Mouse (Mus musculus) bone marrow, adult 2 months (tissue): ENCODE measurements around the gene Slc6a6. TPM values are rescaled to one million over a fixed set of nuclear protein-coding genes. Genes with fewer than 3 reads are reported as not detected.
A peak's percentile ranks its signal among the peaks of the same experiment; 100 is the strongest.

Experiments used
- H3K27ac ChIP-seq: fragments of 200-500 bp; 2 replicates; pipeline ENCODE4 v1.5.1; 2012; ENCODE audit warnings: low read depth, mild to moderate bottlenecking, control low read depth, inconsistent platforms, low read length; ENCODE audit not compliant: control insufficient read depth, poor library complexity, insufficient read depth
- H3K4me1 ChIP-seq: fragments of 200-500 bp; 2 replicates; pipeline ENCODE4 v1.6.1; 2011; ENCODE audit warnings: low read length; ENCODE audit not compliant: control insufficient read depth, insufficient read depth
- H3K4me3 ChIP-seq: fragments of 200-500 bp; replicated peaks from 2 replicates; pipeline ENCODE3; 2011; ENCODE audit warnings: mild to moderate bottlenecking, low read depth, low read length, control low read depth; ENCODE audit not compliant: control insufficient read depth
- CTCF ChIP-seq: fragments of 200-500 bp; IDR thresholded peaks from 2 replicates; pipeline ENCODE4 v1.5.1; 2011; ENCODE audit warnings: low read length, control low read depth; ENCODE audit not compliant: control insufficient read depth, insufficient read depth
- POLR2A ChIP-seq: fragments of 200-500 bp; IDR thresholded peaks from 2 replicates; pipeline ENCODE4 v1.6.1; 2011; ENCODE audit warnings: low read depth, mild to moderate bottlenecking, control low read depth, low read length, borderline replicate concordance; ENCODE audit not compliant: control insufficient read depth
- WGBS: fragments of 180-500 bp; shearing (Covaris S2); methylation state at CpG from one replicate; pipeline ENCODE4 v1.1.7; 2018; 5-methylcytosine and 5-hydroxymethylcytosine counted together
- polyA plus RNA-seq: library from polyadenylated mRNA; stranded (reverse); fragments of >200 nt; gene quantifications from 2 replicates; pipeline ENCODE4 v1.2.4, GENCODE M21; 2011; ENCODE audit warnings: low replicate concordance; ENCODE audit not compliant: missing spikeins, insufficient read depth, insufficient read length

Slc6a6 gene
- polyA plus RNA-seq, 1 experiment: 36.3 TPM

DNA sequence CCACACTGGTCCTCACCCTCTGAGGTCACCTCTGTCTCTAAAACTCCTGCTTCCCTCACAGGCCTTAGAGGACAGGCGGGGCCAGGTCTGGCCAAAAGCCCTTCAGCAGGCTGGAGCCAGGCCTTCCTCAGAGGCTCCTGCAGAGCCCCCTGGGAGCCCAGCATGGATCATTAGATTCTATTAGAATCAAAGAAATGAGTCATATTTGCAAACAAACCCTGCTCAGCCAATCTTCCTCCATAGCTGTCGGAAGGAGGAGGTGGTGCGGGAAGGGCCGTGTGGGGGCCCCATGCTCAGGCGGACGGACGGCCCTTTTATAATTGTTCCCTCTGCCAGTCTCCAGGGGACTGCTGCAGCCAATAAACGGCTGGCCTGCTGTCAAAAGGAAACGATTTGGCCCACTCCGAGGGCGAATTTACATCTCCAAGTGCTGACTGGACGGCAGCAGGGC, 45.8 kb downstream of the Slc6a6 start:
- Histone ChIP-seq H3K4me1 (no peaks in the 10 kb centered on the region), H3K4me3 (no peak overlapping the region), H3K27ac (no peak overlapping the region)
- TF ChIP-seq CTCF: no peak
- no peak for TF ChIP-seq POLR2A
- 88% methylated on average over 12 of the region's 12 CpGs for WGBS

- TF ChIP-seq POLR2A (no peak), CTCF (no peak)
- Histone ChIP-seq H3K4me3 (no peak overlapping the region), H3K4me1 (no peaks in the 10 kb centered on the region), H3K27ac (no peak overlapping the region)
- WGBS: 92% methylated on average over 11 of the region's 11 CpGs
Observed at GRCm38 (mm10) chr6:91732138-91732537, 48.3 kb downstream of the Slc6a6 start.

DNA sequence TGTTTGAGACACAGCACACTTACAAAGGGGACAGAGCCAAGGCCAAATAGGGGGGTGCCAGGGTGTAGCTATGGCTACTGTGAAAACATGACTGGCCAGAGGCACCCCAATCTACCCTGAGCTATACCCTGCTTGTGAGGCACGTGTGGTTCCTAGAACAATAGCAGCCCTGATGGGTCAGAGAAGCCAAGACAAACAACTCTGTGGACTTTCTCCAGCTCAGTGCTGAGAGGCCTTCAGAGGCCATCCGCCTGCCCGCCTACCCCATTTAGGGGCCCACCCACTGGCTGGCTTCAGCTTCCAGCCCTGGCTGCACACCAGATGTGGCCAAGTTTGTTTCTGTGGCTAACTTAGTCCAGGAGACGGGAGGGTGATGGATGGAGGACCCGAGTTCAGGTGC, 52.6 kb downstream of the Slc6a6 start:
- Histone ChIP-seq H3K27ac (no peak overlapping the region), H3K4me1 (no peaks in the 10 kb centered on the region), H3K4me3 (no peak overlapping the region)
- no peak for TF ChIP-seq POLR2A
- no peak for TF ChIP-seq CTCF
- 88% methylated on average over 5 of the region's 5 CpGs for WGBS

DNA sequence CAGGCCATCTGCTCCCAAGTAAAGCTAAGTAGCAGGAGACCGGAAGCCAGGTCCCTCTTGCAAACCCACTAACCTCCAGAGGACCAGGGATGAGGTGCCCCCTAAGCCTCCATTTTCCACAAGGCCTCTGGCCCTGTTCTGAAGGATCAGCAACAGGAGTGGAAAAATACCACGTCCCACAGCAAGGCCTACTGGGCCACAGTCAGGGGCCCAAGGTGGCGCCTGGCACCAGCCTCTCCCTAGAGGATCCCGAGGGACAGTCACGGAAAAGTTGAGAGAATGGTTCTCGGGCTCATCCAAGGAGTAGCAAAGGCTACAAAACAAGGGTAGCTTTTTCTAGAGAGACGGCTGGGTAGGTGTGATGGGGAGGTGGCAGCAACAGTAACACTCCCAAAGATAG, 53.6 kb downstream of the Slc6a6 start:
- WGBS: 86% methylated on average over 7 of the region's 7 CpGs
- no peak overlapping the region for H3K27ac ChIP-seq
- no peak overlapping the region for H3K4me3 ChIP-seq
- no peak for TF ChIP-seq CTCF
- TF ChIP-seq POLR2A: no peak
- no peaks in the 10 kb centered on the region for H3K4me1 ChIP-seq

GRCm38 (mm10) chr6:91738058-91738457, 54.2 kb downstream of the Slc6a6 start:
- Histone ChIP-seq H3K4me3 (no peak overlapping the region), H3K4me1 (no peaks in the 10 kb centered on the region), H3K27ac (no peak overlapping the region)
- 57% methylated on average over 5 of the region's 5 CpGs for WGBS
- TF ChIP-seq CTCF: no peak
- TF ChIP-seq POLR2A: no peak

DNA sequence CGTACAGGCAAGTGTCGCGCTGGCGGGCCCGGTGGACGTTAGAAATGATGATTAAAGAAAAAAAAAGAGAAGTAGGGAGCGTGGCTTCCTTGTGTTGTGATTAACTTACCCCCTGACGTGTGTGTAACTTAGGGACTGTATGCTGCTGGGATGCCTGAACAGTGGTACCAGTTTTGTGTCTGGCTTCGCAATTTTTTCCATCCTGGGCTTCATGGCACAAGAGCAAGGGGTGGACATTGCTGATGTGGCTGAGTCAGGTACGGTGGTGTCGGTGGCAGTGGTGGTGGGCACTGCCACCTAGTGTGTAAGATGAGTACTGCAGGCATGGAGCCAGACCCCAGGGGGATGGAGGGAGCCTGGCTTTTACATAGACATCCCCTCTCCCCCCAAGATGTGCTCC, 57.2 kb downstream of the Slc6a6 start:
- TF ChIP-seq POLR2A: no peak
- peak; percentile 96 for TF ChIP-seq CTCF
- 14% methylated on average over 11 of the region's 11 CpGs for WGBS
- no peak overlapping the region for H3K27ac ChIP-seq
- no peaks in the 10 kb centered on the region for H3K4me1 ChIP-seq
- no peak overlapping the region for H3K4me3 ChIP-seq

DNA sequence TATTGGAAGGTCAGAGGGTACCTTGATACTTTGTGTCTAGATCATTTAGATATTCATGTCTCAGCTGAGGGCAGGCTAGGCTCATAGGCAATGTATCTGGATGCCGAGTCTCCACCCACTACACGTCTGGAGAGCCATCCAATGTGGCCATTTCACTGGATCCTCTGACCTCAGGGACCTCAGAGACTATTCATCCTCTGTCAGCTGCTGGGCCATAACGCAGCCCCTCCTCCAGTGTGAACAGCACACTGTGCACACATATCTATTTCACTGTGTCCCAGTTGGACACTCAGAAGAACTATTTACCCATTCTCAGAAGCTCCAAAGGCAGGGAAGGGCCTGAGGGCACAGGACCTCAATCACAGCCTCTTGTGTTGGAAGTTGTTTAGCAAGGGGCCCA, 58.6 kb downstream of the Slc6a6 start:
- Histone ChIP-seq H3K4me1 (no peaks in the 10 kb centered on the region), H3K27ac (no peak overlapping the region), H3K4me3 (no peak overlapping the region)
- WGBS: 78% methylated on average over 3 of the region's 3 CpGs
- TF ChIP-seq CTCF (no peak), POLR2A (no peak)

DNA sequence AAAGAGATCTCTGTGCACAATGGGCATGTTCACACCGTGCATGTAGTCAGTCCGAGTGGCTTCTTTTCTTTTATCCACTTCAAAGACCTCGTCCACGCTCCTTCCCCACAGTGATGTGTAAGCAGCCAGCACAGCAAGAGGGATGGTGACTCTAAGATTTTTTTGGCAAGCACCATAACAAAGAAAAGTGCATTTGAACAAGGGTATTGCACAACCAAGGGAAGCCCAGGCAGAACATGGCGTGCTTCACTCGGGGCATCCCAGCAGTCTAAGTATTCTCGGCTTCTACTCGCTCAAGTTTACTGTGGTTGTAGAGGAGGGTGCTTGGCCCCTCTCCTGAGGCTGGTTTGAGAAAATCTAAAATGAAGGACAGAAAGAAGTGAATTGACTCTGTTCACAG, 59.1 kb downstream of the Slc6a6 start:
- H3K4me3 ChIP-seq: no peak overlapping the region
- 84% methylated on average over 8 of the region's 8 CpGs for WGBS
- TF ChIP-seq POLR2A: no peak
- TF ChIP-seq CTCF: no peak
- no peak overlapping the region for H3K27ac ChIP-seq
- no peaks in the 10 kb centered on the region for H3K4me1 ChIP-seq

DNA sequence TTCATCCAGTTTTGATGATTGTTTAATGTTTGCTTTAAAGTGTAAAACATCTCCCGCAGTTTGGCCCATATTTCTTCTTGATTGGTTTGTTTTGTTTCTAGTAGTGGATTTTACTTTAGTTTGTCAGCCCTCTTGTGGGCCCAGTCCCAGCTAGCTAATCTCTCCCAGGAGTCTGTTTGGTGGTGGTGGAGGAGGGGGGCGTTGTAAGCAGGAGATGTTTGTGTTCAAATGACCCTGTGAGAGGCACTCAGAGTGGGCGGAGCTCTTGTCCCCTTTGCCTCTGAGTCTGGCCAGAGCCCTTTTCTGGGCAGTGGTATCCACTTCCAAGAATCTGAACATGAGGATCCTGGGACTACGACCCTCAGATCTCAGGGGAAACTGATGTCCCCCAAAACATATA, 60.0 kb downstream of the Slc6a6 start:
- H3K4me1 ChIP-seq: no peaks in the 10 kb centered on the region

More for the DNA sequence above, 60.0 kb downstream of the Slc6a6 start:
- no peak for TF ChIP-seq CTCF
- TF ChIP-seq POLR2A: no peak
- no peak overlapping the region for H3K27ac ChIP-seq
- 79% methylated on average over 4 of the region's 4 CpGs for WGBS
- H3K4me3 ChIP-seq: no peak overlapping the region
